Mouse (Mus musculus): ENCODE results near the gene Nrn1.

DNA sequence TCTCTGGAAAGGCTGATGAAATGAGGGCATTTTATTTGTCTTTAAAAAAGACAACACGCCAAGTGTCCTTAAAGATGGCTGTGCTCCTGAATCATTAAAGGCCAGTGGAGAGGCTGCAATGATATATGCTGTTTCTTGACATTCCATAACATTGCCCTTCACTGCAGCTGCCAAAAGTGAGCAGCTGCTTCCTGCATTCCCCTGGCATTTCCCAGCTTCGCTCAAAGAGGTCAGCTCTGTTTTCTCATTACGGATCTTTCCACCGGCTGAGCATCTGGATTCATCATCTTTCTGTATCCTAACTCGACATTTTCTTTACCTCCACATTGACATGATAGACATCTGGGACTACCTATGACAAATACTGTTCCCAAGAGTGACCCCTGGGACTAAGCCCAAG lies 44.7 kb upstream of the Nrn1 start:
- TF ChIP-seq CTCF (conservative IDR thresholded peaks at IDR 0.05; ENCODE audit: low read length) (no peak), POU5F1 (IDR thresholded peaks at IDR 0.05; ENCODE audit: borderline replicate concordance, low read length) (no peak), NANOG (IDR thresholded peaks at IDR 0.05; ENCODE audit: borderline replicate concordance, low read length) (no peak)
